Mouse (Mus musculus) lung, adult 2 months (tissue): Measurements from ENCODE around the gene Gm11595. TPM values are rescaled to one million over a fixed set of nuclear protein-coding genes. Genes with fewer than 3 reads are reported as not detected.

Source experiments
- DNase-seq: peaks from one replicate; pipeline ENCODE4 v3.0.0; 2022
- H3K4me1 ChIP-seq: fragments of 200-500 bp; 2 replicates; pipeline ENCODE4 v1.6.1; 2011; ENCODE audit warnings: low read length; ENCODE audit not compliant: control insufficient read depth, insufficient read depth
- H3K4me3 ChIP-seq: fragments of 200-500 bp; replicated peaks from 2 replicates; pipeline ENCODE3; 2011; ENCODE audit warnings: low read depth, mild to moderate bottlenecking, control low read depth, low read length; ENCODE audit errors: extremely low read depth
- CTCF ChIP-seq: fragments of 200-500 bp; IDR thresholded peaks from 2 replicates; pipeline ENCODE4 v1.5.1; 2011; ENCODE audit warnings: mild to moderate bottlenecking, low read length, control low read depth; ENCODE audit not compliant: insufficient read depth
- POLR2A ChIP-seq: fragments of 200-500 bp; IDR thresholded peaks from 2 replicates; pipeline ENCODE4 v1.6.1; 2011; ENCODE audit warnings: low read depth, mild to moderate bottlenecking, control low read depth, low read length, borderline replicate concordance; ENCODE audit errors: extremely low read depth
- WGBS: fragments of 180-500 bp; shearing (Covaris S2); methylation state at CpG from one replicate; pipeline ENCODE4 v1.1.7; 2018; 5-methylcytosine and 5-hydroxymethylcytosine counted together
- polyA plus RNA-seq: library from polyadenylated mRNA; depleted of rRNA; stranded (reverse); fragments of >200 nt; gene quantifications from 2 replicates; pipeline ENCODE4 v1.2.3, GENCODE M21; 2012; rRNA removed

Gm11595 gene
- polyA plus RNA-seq, 1 experiment, result not detected

DNA sequence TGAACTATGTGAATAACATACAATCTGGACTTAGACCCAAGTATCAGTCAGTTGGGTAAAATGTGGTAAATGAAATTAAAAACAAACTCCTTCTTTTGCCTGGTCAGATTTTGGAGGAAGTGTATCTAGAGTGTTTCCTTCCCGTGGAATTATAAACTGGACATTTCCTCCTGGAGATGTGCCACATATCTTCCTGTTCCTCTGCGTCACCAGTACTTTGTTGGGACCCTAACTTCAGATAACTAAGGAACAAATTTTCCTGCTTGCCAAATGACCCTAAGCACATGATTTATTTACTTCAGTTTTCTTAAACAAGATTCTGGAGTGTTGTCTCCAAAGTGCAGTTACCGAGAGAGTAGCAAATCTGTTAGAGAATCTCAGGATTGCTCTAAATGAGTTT lies 28.7 kb downstream of the Gm11595 start:
- TF ChIP-seq POLR2A (no peak), CTCF (no peak)
- no peak overlapping the region for H3K4me3 ChIP-seq
- 44% methylated on average over 3 of the region's 3 CpGs for WGBS
- no peak for DNase-seq
- H3K4me1 ChIP-seq, result peaks cover 6% of the 10 kb centered on the region

DNA sequence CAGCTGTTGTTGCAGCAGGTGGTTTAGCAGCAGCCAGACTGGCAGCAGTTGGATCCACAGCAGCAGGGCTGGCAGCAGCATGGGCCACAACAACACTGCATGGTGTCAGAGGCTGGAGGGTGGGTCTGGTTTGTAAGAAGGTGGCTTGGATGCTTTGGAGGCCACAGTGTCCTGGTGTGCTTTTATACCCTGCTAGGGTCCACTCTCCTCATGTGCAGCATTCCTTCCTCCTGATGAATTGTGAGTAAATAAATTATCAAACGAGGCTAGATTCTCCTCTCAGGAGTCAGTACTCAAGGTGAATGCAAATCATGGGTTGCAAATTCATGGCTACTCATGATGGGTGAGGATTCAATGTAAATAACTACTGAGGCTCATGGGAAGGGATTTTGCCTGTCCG lies 38.5 kb downstream of the Gm11595 start, which contains the start of gene Gm14180:
Gene Gm14180, minus strand, starts transcription at position 101 of the 400 bp plus-strand sequence.
- DNase-seq, result no peak
- 61% methylated on average over 2 of the region's 2 CpGs for WGBS
- H3K4me1 ChIP-seq, result no peaks in the 10 kb centered on the region
- H3K4me3 ChIP-seq, result no peak within 1 kb of the TSS
- TF ChIP-seq POLR2A, result no peak
- no peak for TF ChIP-seq CTCF

GRCm38 (mm10) chr11:99724061-99724460 lies 48.7 kb downstream of the Gm11595 start:
- TF ChIP-seq POLR2A, result no peak
- TF ChIP-seq CTCF, result no peak
- H3K4me1 ChIP-seq, result no peaks in the 10 kb centered on the region

More at GRCm38 (mm10) chr11:99724061-99724460, 48.7 kb downstream of the Gm11595 start:
- DNase-seq, result no peak
- 72% methylated on average over 2 of the region's 2 CpGs for WGBS
- no peak overlapping the region for H3K4me3 ChIP-seq

Other genes starting within 250 kb of the Gm11595 start
- gene Krt40, start 229.8 kb downstream of the Gm11595 start, polyA plus RNA-seq, result not detected in 2 replicates
- 1.2 TPM in 1 of 2 replicates, not detected in the other for gene Krtap3-3, start 222.0 kb downstream of the Gm11595 start, polyA plus RNA-seq
- 8.7 TPM in 1 of 2 replicates, not detected in the other for gene Krtap3-2, start 216.1 kb downstream of the Gm11595 start, polyA plus RNA-seq
- not detected in 2 replicates for gene Gm11939, start 213.4 kb downstream of the Gm11595 start, polyA plus RNA-seq
- not detected in 2 replicates for gene Krtap3-1, start 206.3 kb downstream of the Gm11595 start, polyA plus RNA-seq
- not detected in 2 replicates for gene Krtap1-5, start 191.9 kb downstream of the Gm11595 start, polyA plus RNA-seq
- gene Krtap1-4, start 189.3 kb downstream of the Gm11595 start, polyA plus RNA-seq, result not detected in 2 replicates
- gene Krtap1-3, start 181.6 kb downstream of the Gm11595 start, polyA plus RNA-seq, result not detected in 2 replicates
- gene Krtap9-3, start 174.8 kb downstream of the Gm11595 start, polyA plus RNA-seq, result not detected in 2 replicates
- not detected in 2 replicates for gene Gm11938, start 169.6 kb downstream of the Gm11595 start, polyA plus RNA-seq
- gene Gm11937, start 162.7 kb downstream of the Gm11595 start, polyA plus RNA-seq, result not detected in 2 replicates
- gene Krtap2-4, start 158.1 kb downstream of the Gm11595 start, polyA plus RNA-seq, result not detected in 2 replicates
- gene Gm11562, start 152.5 kb downstream of the Gm11595 start, polyA plus RNA-seq, result not detected in 2 replicates
- not detected in 2 replicates for gene Krtap4-1, start 144.7 kb downstream of the Gm11595 start, polyA plus RNA-seq
- gene Krtap4-2, start 137.8 kb downstream of the Gm11595 start, polyA plus RNA-seq, result not detected in 2 replicates
- gene Krtap4-7, start 128.8 kb downstream of the Gm11595 start, polyA plus RNA-seq, result not detected in 2 replicates
- not detected in 2 replicates for gene Gm11555, start 122.7 kb downstream of the Gm11595 start, polyA plus RNA-seq
- not detected in 2 replicates for gene Gm11563, start 114.0 kb downstream of the Gm11595 start, polyA plus RNA-seq
- gene Krtap4-6, start 107.0 kb downstream of the Gm11595 start, polyA plus RNA-seq, result not detected in 2 replicates
- gene Gm14190, start 82.2 kb downstream of the Gm11595 start, polyA plus RNA-seq, result not detected in 2 replicates
- gene Gm14180, start 38.6 kb downstream of the Gm11595 start, polyA plus RNA-seq, result not detected in 2 replicates
- not detected in 2 replicates for gene Krtap4-8, start 7.8 kb upstream of the Gm11595 start, polyA plus RNA-seq
- gene Krtap4-9, start 12.3 kb upstream of the Gm11595 start, polyA plus RNA-seq, result not detected in 2 replicates
- not detected in 2 replicates for gene Gm11596, start 20.6 kb upstream of the Gm11595 start, polyA plus RNA-seq
- gene Gm11569, start 26.0 kb upstream of the Gm11595 start, polyA plus RNA-seq, result not detected in 2 replicates
- gene Gm11554, start 31.5 kb upstream of the Gm11595 start, polyA plus RNA-seq, result not detected in 2 replicates
- gene Krtap4-13, start 37.0 kb upstream of the Gm11595 start, polyA plus RNA-seq, result not detected in 2 replicates
- not detected in 2 replicates for gene Gm11564, start 42.8 kb upstream of the Gm11595 start, polyA plus RNA-seq
- gene 2300003K06Rik, start 65.2 kb upstream of the Gm11595 start, polyA plus RNA-seq, result not detected in 2 replicates
- gene Krtap4-16, start 78.7 kb upstream of the Gm11595 start, polyA plus RNA-seq, result not detected in 2 replicates
- not detected in 2 replicates for gene Gm11568, start 85.0 kb upstream of the Gm11595 start, polyA plus RNA-seq
- gene Gm11559, start 91.6 kb upstream of the Gm11595 start, polyA plus RNA-seq, result not detected in 2 replicates
- not detected in 2 replicates for gene Krtap9-1, start 100.5 kb upstream of the Gm11595 start, polyA plus RNA-seq
- 0.19 TPM in 1 of 2 replicates, not detected in the other for gene Gm11567, start 106.3 kb upstream of the Gm11595 start, polyA plus RNA-seq
- not detected in 2 replicates for gene Krtap31-1, start 135.0 kb upstream of the Gm11595 start, polyA plus RNA-seq
- gene Gm11565, start 141.8 kb upstream of the Gm11595 start, polyA plus RNA-seq, result not detected in 2 replicates
- gene Krtap31-2, start 163.4 kb upstream of the Gm11595 start, polyA plus RNA-seq, result not detected in 2 replicates
- not detected in 2 replicates for gene Krtap9-5, start 175.6 kb upstream of the Gm11595 start, polyA plus RNA-seq
- gene Krtap29-1, start 206.1 kb upstream of the Gm11595 start, polyA plus RNA-seq, result not detected in 2 replicates
- not detected in 2 replicates for gene Krtap16-1, start 213.7 kb upstream of the Gm11595 start, polyA plus RNA-seq
- 5.5 and 8.8 TPM in 2 replicates for gene Krtap17-1, start 221.1 kb upstream of the Gm11595 start, polyA plus RNA-seq
- not detected in 2 replicates for gene Krt33a, start 243.3 kb upstream of the Gm11595 start, polyA plus RNA-seq